Mouse (Mus musculus): ENCODE data around the gene Gzmf. TPM values are rescaled to one million over a fixed set of nuclear protein-coding genes. Genes with fewer than 3 reads are reported as not detected.

The Gzmf gene
- total RNA-seq (2012; rRNA removed) (not detected in 2 replicates), polyA plus RNA-seq (2012; ENCODE audit: insufficient read depth in 1 of 2, insufficient read length in 2 of 2, low read depth in 1 of 2, low replicate concordance in 2 of 2, missing spikeins in 1 of 2) (not detected)

- TF ChIP-seq POLR2A (IDR thresholded peaks at IDR 0.05; ENCODE audit: control insufficient read depth in 1 of 2, insufficient read depth in 1 of 2, low read depth in 1 of 2, low read length in 2 of 2, poor library complexity in 1 of 2) (no peak), ZC3H11A (IDR thresholded peaks at IDR 0.05; ENCODE audit: low read depth, low read length) (no peak), KAT2A (conservative IDR thresholded peaks at IDR 0.05; ENCODE audit: low read depth, low read length) (no peak), POLR2AphosphoS5 (IDR thresholded peaks at IDR 0.05; ENCODE audit: borderline replicate concordance, low read depth, low read length) (no peak), E2F4 (IDR thresholded peaks at IDR 0.05; ENCODE audit: borderline replicate concordance, low read depth, low read length) (no peak), CHD2 (IDR thresholded peaks at IDR 0.05; ENCODE audit: low read length) (no peak), CHD1 (IDR thresholded peaks at IDR 0.05; ENCODE audit: low read depth, low read length) (no peak), SIN3A (IDR thresholded peaks at IDR 0.05; ENCODE audit: low read length) (no peak), JUND (IDR thresholded peaks at IDR 0.05; ENCODE audit: low read depth, low read length) (no peak), EP300 (IDR thresholded peaks at IDR 0.05; ENCODE audit: low read depth in 1 of 2, low read length in 2 of 2) (no peak), MYC (IDR thresholded peaks at IDR 0.05; ENCODE audit: low read depth, low read length) (no peak), NELFE (IDR thresholded peaks at IDR 0.05; ENCODE audit: low read depth, low read length) (no peak), TCF12 (IDR thresholded peaks at IDR 0.05; ENCODE audit: low read depth, low read length) (no peak)
- H3K36me3 ChIP-seq (ENCODE audit: control insufficient read depth in 1 of 2, insufficient read depth in 2 of 2, low read length in 2 of 2) = no peaks in the 10 kb centered on the region
- H3K27ac ChIP-seq (ENCODE audit: control insufficient read depth, low read depth, low read length) = no peak within 1 kb of the TSS
- no peak within 1 kb of the TSS for H3K9ac ChIP-seq (ENCODE audit: control insufficient read depth, low read depth, low read length, poor library complexity, severe bottlenecking)
- DNase-seq (ENCODE audit: low read depth, low spot score) = no peak
- H3K9me3 ChIP-seq (replicated peaks; ENCODE audit: insufficient read depth, low read length) = no peaks in the 10 kb centered on the region
- no peak within 1 kb of the TSS for H3K4me3 ChIP-seq (ENCODE audit: control insufficient read depth in 1 of 2, insufficient read depth in 1 of 2, low read depth in 2 of 2, low read length in 2 of 2)
- H3K4me1 ChIP-seq (ENCODE audit: control insufficient read depth in 1 of 2, insufficient read depth in 2 of 2, low read length in 2 of 2) = no peaks in the 10 kb centered on the region
- H3K27me3 ChIP-seq (ENCODE audit: control insufficient read depth in 1 of 2, insufficient read depth in 2 of 2, low read length in 2 of 2) = peaks cover 0 to 3% of the 10 kb centered on the region in 2 experiments; a peak in 2 of 4 replicates
- H3K79me2 ChIP-seq (ENCODE audit: control insufficient read depth, insufficient read depth, low read length, poor library complexity) = no peaks in the 10 kb centered on the region
Observed at GRCm38 (mm10) chr14:56211317-56211716, at the start of gene Gzmf. Gene Gzmf (minus strand): TSS chr14:56211417.

GRCm38 (mm10) chr14:56240409-56240808, 29.2 kb upstream of the Gzmf start:
- no peaks in the 10 kb centered on the region for H3K4me1 ChIP-seq (ENCODE audit: control insufficient read depth in 1 of 2, insufficient read depth in 2 of 2, low read length in 2 of 2)
- H3K4me3 ChIP-seq (ENCODE audit: control insufficient read depth in 1 of 2, insufficient read depth in 1 of 2, low read depth in 2 of 2, low read length in 2 of 2) = no peak overlapping the region
- no peaks in the 10 kb centered on the region for H3K9me3 ChIP-seq (replicated peaks; ENCODE audit: insufficient read depth, low read length)
- H3K27ac ChIP-seq (ENCODE audit: control insufficient read depth, low read depth, low read length) = no peak overlapping the region
- H3K79me2 ChIP-seq (ENCODE audit: control insufficient read depth, insufficient read depth, low read length, poor library complexity) = no peaks in the 10 kb centered on the region
- no peak overlapping the region for H3K9ac ChIP-seq (ENCODE audit: control insufficient read depth, low read depth, low read length, poor library complexity, severe bottlenecking)
- no peaks in the 10 kb centered on the region for H3K36me3 ChIP-seq (ENCODE audit: control insufficient read depth in 1 of 2, insufficient read depth in 2 of 2, low read length in 2 of 2)
- H3K27me3 ChIP-seq (ENCODE audit: control insufficient read depth in 1 of 2, insufficient read depth in 2 of 2, low read length in 2 of 2) = peaks cover 0 to 2% of the 10 kb centered on the region in 2 experiments; a peak in 2 of 4 replicates
- no peak for DNase-seq (ENCODE audit: low read depth, low spot score)
- TF ChIP-seq RAD21 (IDR thresholded peaks at IDR 0.05; ENCODE audit: low read depth, low read length) = peak; percentile 3; the same call in 1 of the 2 replicates
- TF ChIP-seq CTCF (IDR thresholded peaks at IDR 0.05 in 2 of 3, conservative IDR thresholded peaks at IDR 0.05 in 1 of 3; ENCODE audit: control insufficient read depth in 1 of 3, insufficient read depth in 1 of 3, low read depth in 2 of 3, low read length in 3 of 3, poor library complexity in 1 of 3, severe bottlenecking in 1 of 3) = peak in 1 of 3 experiments; percentile 33; a peak in 2 of 6 replicates
- TF ChIP-seq SMC3 (IDR thresholded peaks at IDR 0.05; ENCODE audit: low read depth, low read length) = peak; percentile 45
- no peak for TF ChIP-seq MYC (IDR thresholded peaks at IDR 0.05; ENCODE audit: low read depth, low read length)

Data from MEL (cell line).